Mouse (Mus musculus) CH12.LX (cell line): Measurements from ENCODE around the gene Col16a1. TPM values are rescaled to one million over a fixed set of nuclear protein-coding genes. Genes with fewer than 3 reads are reported as not detected.

Experiments
- DNase-seq: peaks from one replicate; pipeline ENCODE4 v3.0.0-alpha.2; 2013; ENCODE audit errors: extremely low read depth
- H3K27ac ChIP-seq: 2 replicates; pipeline ENCODE4 v1.5.1; 2012; ENCODE audit warnings: low read depth, mild to moderate bottlenecking, control low read depth, moderate library complexity; ENCODE audit not compliant: insufficient read depth
- H3K27me3 ChIP-seq: replicated peaks from 2 replicates; pipeline ENCODE3; 2012; ENCODE audit warnings: inconsistent platforms
- H3K36me3 ChIP-seq, 2 experiments: replicated peaks in 1 of 2; 2 replicates each; pipeline versions ENCODE3 to v1.6.1; 2012; ENCODE audit warnings: inconsistent platforms in 1 of 2, low read length in 1 of 2, mild to moderate bottlenecking in 1 of 2, mixed read lengths in 1 of 2, moderate library complexity in 1 of 2; ENCODE audit not compliant: control insufficient read depth in 1 of 2, insufficient read depth in 1 of 2
- H3K4me1 ChIP-seq, 2 experiments: 2 replicates each; pipeline ENCODE4 v1.6.1; 2012; ENCODE audit warnings: inconsistent platforms in 1 of 2, moderate library complexity in 1 of 2; ENCODE audit not compliant: insufficient read depth in 2 of 2, control insufficient read depth in 1 of 2
- H3K4me2 ChIP-seq: 2 replicates; pipeline ENCODE4 v1.6.1; 2012; ENCODE audit warnings: low read depth, mild to moderate bottlenecking, control low read depth; ENCODE audit not compliant: poor library complexity, insufficient read depth, severe bottlenecking
- H3K4me3 ChIP-seq, 3 experiments: fragments of 150-350 bp in 1 of 3; sonication (generic) in 1 of 3; replicated peaks in 1 of 3; 2 replicates each; pipeline versions ENCODE3 to v1.5.1; 2011 to 2012; ENCODE audit warnings: low read depth in 2 of 3, low read length in 2 of 3, mild to moderate bottlenecking in 2 of 3, moderate library complexity in 2 of 3, control low read depth in 1 of 3, improper control_type of control experiment in 1 of 3, inconsistent platforms in 1 of 3, mixed read lengths in 1 of 3; ENCODE audit not compliant: poor library complexity in 1 of 3
- H3K79me2 ChIP-seq: replicated peaks from 2 replicates; pipeline ENCODE4 v1.6.1; 2012; ENCODE audit warnings: mild to moderate bottlenecking, moderate library complexity; ENCODE audit not compliant: control insufficient read depth, poor library complexity, insufficient read depth, severe bottlenecking; ENCODE audit errors: extremely low read depth
- H3K9ac ChIP-seq: 2 replicates; pipeline ENCODE4 v1.6.1; 2012; ENCODE audit warnings: low read depth, mild to moderate bottlenecking, control low read depth, moderate library complexity; ENCODE audit not compliant: insufficient read depth
- H3K9me3 ChIP-seq: replicated peaks from 2 replicates; pipeline ENCODE3; 2012; ENCODE audit warnings: low read length, inconsistent platforms, mixed read lengths
- BHLHE40 ChIP-seq: IDR thresholded peaks from 2 replicates; pipeline ENCODE4 v1.6.1; 2011; ENCODE audit warnings: mild to moderate bottlenecking, low read depth, low read length, improper control_type of control experiment
- CHD2 ChIP-seq: IDR thresholded peaks from 2 replicates; pipeline ENCODE4 v1.6.1; 2011; ENCODE audit warnings: low read length, improper control_type of control experiment
- CTCF ChIP-seq, 2 experiments: IDR thresholded peaks in 1 of 2; conservative IDR thresholded peaks in 1 of 2; 2 replicates each; pipeline ENCODE4 v1.5.1; 2011 to 2012; ENCODE audit warnings: low read depth in 2 of 2, low read length in 2 of 2, improper control_type of control experiment in 1 of 2, inconsistent platforms in 1 of 2, mild to moderate bottlenecking in 1 of 2, moderate library complexity in 1 of 2
- E2F4 ChIP-seq: IDR thresholded peaks from 2 replicates; pipeline ENCODE4 v1.6.1; 2011; ENCODE audit warnings: low read depth, low read length, improper control_type of control experiment; ENCODE audit not compliant: insufficient replicate concordance
- ELF1 ChIP-seq: IDR thresholded peaks from 2 replicates; pipeline ENCODE4 v1.6.1; 2014; ENCODE audit warnings: low read depth, mild to moderate bottlenecking, inconsistent platforms, low read length, improper control_type of control experiment
- ETS1 ChIP-seq: conservative IDR thresholded peaks from 2 replicates; pipeline ENCODE4 v1.6.1; 2012; ENCODE audit warnings: low read depth, mild to moderate bottlenecking, inconsistent platforms, low read length, improper control_type of control experiment, moderate library complexity
- HCFC1 ChIP-seq: IDR thresholded peaks from 2 replicates; pipeline ENCODE4 v1.6.1; 2012; ENCODE audit warnings: low read depth, mild to moderate bottlenecking, inconsistent platforms, low read length, improper control_type of control experiment
- IRF4 ChIP-seq: IDR thresholded peaks from 2 replicates; pipeline ENCODE4 v1.6.1; 2014; ENCODE audit warnings: low read depth, mild to moderate bottlenecking, inconsistent platforms, low read length, improper control_type of control experiment
- JUN ChIP-seq: IDR thresholded peaks from 2 replicates; pipeline ENCODE4 v1.6.1; 2011; ENCODE audit warnings: low read depth, mild to moderate bottlenecking, low read length, improper control_type of control experiment, moderate library complexity; ENCODE audit not compliant: insufficient read depth
- MAFK ChIP-seq: IDR thresholded peaks from 2 replicates; pipeline ENCODE4 v1.6.1; 2011; ENCODE audit warnings: low read length, improper control_type of control experiment; ENCODE audit not compliant: insufficient replicate concordance
- MAZ ChIP-seq: IDR thresholded peaks from 2 replicates; pipeline ENCODE4 v1.6.1; 2012; ENCODE audit warnings: low read depth, mild to moderate bottlenecking, inconsistent platforms, low read length, improper control_type of control experiment, moderate library complexity
- MEF2A ChIP-seq: IDR thresholded peaks from 2 replicates; pipeline ENCODE4 v1.6.1; 2014; ENCODE audit warnings: low read depth, mild to moderate bottlenecking, inconsistent platforms, low read length, improper control_type of control experiment, borderline replicate concordance
- MYC ChIP-seq: IDR thresholded peaks from 2 replicates; pipeline ENCODE4 v1.6.1; 2011; ENCODE audit warnings: low read depth, mild to moderate bottlenecking, improper control_type of control experiment, low read length
- POLR2A ChIP-seq: IDR thresholded peaks from 2 replicates; pipeline ENCODE4 v1.6.1; 2011; ENCODE audit warnings: low read depth, mild to moderate bottlenecking, improper control_type of control experiment, low read length
- POLR2AphosphoS2 ChIP-seq: IDR thresholded peaks from 2 replicates; pipeline ENCODE4 v1.6.1; 2011; ENCODE audit warnings: low read depth, low read length, improper control_type of control experiment
- RAD21 ChIP-seq: IDR thresholded peaks from 2 replicates; pipeline ENCODE4 v1.6.1; 2011; ENCODE audit warnings: low read depth, mild to moderate bottlenecking, low read length, improper control_type of control experiment, moderate library complexity
- SIN3A ChIP-seq: IDR thresholded peaks from 2 replicates; pipeline ENCODE4 v1.6.1; 2012; ENCODE audit warnings: low read length, improper control_type of control experiment, inconsistent platforms
- SMC3 ChIP-seq: IDR thresholded peaks from 2 replicates; pipeline ENCODE4 v1.6.1; 2011; ENCODE audit warnings: low read depth, low read length, improper control_type of control experiment
- UBTF ChIP-seq: IDR thresholded peaks from 2 replicates; pipeline ENCODE4 v1.6.1; 2012; ENCODE audit warnings: low read depth, mild to moderate bottlenecking, inconsistent platforms, low read length, improper control_type of control experiment, moderate library complexity
- ZC3H11A ChIP-seq: IDR thresholded peaks from 2 replicates; pipeline ENCODE4 v1.6.1; 2012; ENCODE audit warnings: low read depth, mild to moderate bottlenecking, inconsistent platforms, low read length, improper control_type of control experiment
- ZKSCAN1 ChIP-seq: IDR thresholded peaks from 2 replicates; pipeline ENCODE4 v1.6.1; 2012; ENCODE audit warnings: low read depth, inconsistent platforms, low read length, improper control_type of control experiment, borderline replicate concordance
- dilution Hi-C: fragments of 300-500 bp; cut with MboI; formaldehyde crosslinking; loops from 2 replicates; pipeline ENCODE4 v1.14.3; 2020; ENCODE audit warnings: low sequenced_read_pairs; ENCODE audit not compliant: extremely low pct_unique_long_range_greater_than_20kb, extremely low pct_ligation_motif_present
- in situ Hi-C: fragments of 300-500 bp; cut with MboI; formaldehyde crosslinking; loops from 3 replicates; pipeline ENCODE4 v1.14.3; 2019; ENCODE audit warnings: low sequenced_read_pairs, low pct_ligation_motif_present, low pct_unique_long_range_greater_than_20kb, mixed read lengths
- polyA plus RNA-seq: library from polyadenylated mRNA; unstranded; fragments of >175 nt; gene quantifications from 2 replicates; pipeline ENCODE4 v1.2.1, GENCODE M21; 2012; ENCODE audit warnings: low read depth; ENCODE audit not compliant: insufficient read length
- total RNA-seq, 2 experiments: library from RNA; depleted of rRNA; stranded (reverse); fragments of 300-350 nt in 1 of 2; fragments of >200 nt in 1 of 2; gene quantifications; 2 replicates each; pipeline ENCODE4 v1.2.3; 2012 to 2014

The Col16a1 gene
- total and polyA plus RNA-seq, 3 experiments: not detected

GRCm38 (mm10) chr4:130033496-130033895 lies 14.1 kb upstream of the Col16a1 start:
- in situ Hi-C loops (no loop called here), dilution Hi-C loops (no loop called here)
- H3K4me1 ChIP-seq: peaks cover 9 to 10% of the 10 kb centered on the region in 2 experiments; a peak in 2 of 4 replicates
- no peaks in the 10 kb centered on the region for H3K79me2 ChIP-seq
- no peak for TF ChIP-seq MAFK
- no peak for DNase-seq
- H3K4me2 ChIP-seq: no peak overlapping the region; the same call in 1 of the 2 replicates
- H3K9me3 ChIP-seq: peaks cover 8% of the 10 kb centered on the region
- H3K27ac ChIP-seq: no peak overlapping the region
- H3K9ac ChIP-seq: no peak overlapping the region
- peaks cover 90% of the 10 kb centered on the region for H3K27me3 ChIP-seq
- H3K36me3 ChIP-seq: no peaks in the 10 kb centered on the region
- no peak overlapping the region for H3K4me3 ChIP-seq

GRCm38 (mm10) chr4:130036112-130036511 lies 11.5 kb upstream of the Col16a1 start:
- H3K4me3 ChIP-seq: no peak overlapping the region
- H3K27me3 ChIP-seq: peaks cover 89% of the 10 kb centered on the region
- no peaks in the 10 kb centered on the region for H3K79me2 ChIP-seq
- H3K4me1 ChIP-seq: peaks cover 9 to 10% of the 10 kb centered on the region in 2 experiments; a peak in 2 of 4 replicates
- peak; percentile 59 for TF ChIP-seq RAD21
- no peak for TF ChIP-seq ZKSCAN1
- TF ChIP-seq MYC: no peak
- TF ChIP-seq CTCF (conservative IDR thresholded peaks at IDR 0.05 in 1 of 2, IDR thresholded peaks at IDR 0.05 in 1 of 2; ENCODE audit: low read depth in 2 of 2, low read length in 2 of 2): peak; percentile 51 to 78; a peak in 3 of 4 replicates
- TF ChIP-seq IRF4: no peak
- no peak for TF ChIP-seq MEF2A
- no peak for TF ChIP-seq ETS1
- no peak for TF ChIP-seq JUN
- no peak for TF ChIP-seq POLR2A
- TF ChIP-seq ZC3H11A: no peak
- TF ChIP-seq CHD2: no peak
- no peak for TF ChIP-seq BHLHE40
- no peak for TF ChIP-seq SIN3A
- TF ChIP-seq MAZ: peak; percentile 83
- no peak for TF ChIP-seq POLR2AphosphoS2
- TF ChIP-seq MAFK: no peak
- no peak for TF ChIP-seq UBTF
- TF ChIP-seq SMC3: peak; percentile 70
- no peak for TF ChIP-seq E2F4
- TF ChIP-seq HCFC1: no peak
- TF ChIP-seq ELF1: no peak
- no peak overlapping the region for H3K9ac ChIP-seq
- no peak overlapping the region for H3K27ac ChIP-seq
- in situ Hi-C loops (no loop called here), dilution Hi-C loops (no loop called here)
- H3K9me3 ChIP-seq: peaks cover 8% of the 10 kb centered on the region
- peak; percentile 12 for DNase-seq
- H3K36me3 ChIP-seq: no peaks in the 10 kb centered on the region
- H3K4me2 ChIP-seq: peak overlapping the region; percentile 18
